In genomic region chr7:98419366-98419765, GRCm38 (mm10) we compare ENCODE assay signal across 14 mouse cellular contexts. TPM values are rescaled to one million over a fixed set of nuclear protein-coding genes. Genes with fewer than 3 reads are reported as not detected.
DNase-seq lines count a peak whose midpoint lies in the region; ATAC-seq and TF ChIP-seq lines count a peak whose summit lies in the region.
"Had no signal": no experiment of that assay in that cellular context is flagged by ENCODE, and none has a peak within 500 bp of the region (broad histone marks: within the 10 kb centered on the region; RNA-seq: fewer than 3 reads in every experiment).

No protein-coding gene starts in this region.

- no peak for DNase-seq in heart, postnatal 36 days
- DNase-seq in lung, embryonic 14.5 days, result peak; percentile 41
- DNase-seq in lung, postnatal 25 days (ENCODE audit: low spot score), result no peak
- DNase-seq in kidney, postnatal 4 days, result peak; percentile 10 to 13
- no peak for DNase-seq in natural killer cell, adult 2 months (ENCODE audit: low spot score in 2 of 2)
- DNase-seq: layer of hippocampus, adult 9-11 months; liver, embryonic 13.5 days had no signal

- WGBS in heart, embryonic 12.5 days, result 44% methylated on average over 5 of the region's 5 CpGs
- WGBS in lung, embryonic 14.5 days, result 50% methylated on average over 5 of the region's 5 CpGs

- no peak for TF ChIP-seq POLR2A in embryonic fibroblast, embryonic 13.5 days (IDR thresholded peaks at IDR 0.05; ENCODE audit: low read depth, low read length)

- no peak overlapping the region for H3K9ac ChIP-seq in heart, embryonic 12.5 days
- no peak overlapping the region for H3K9ac ChIP-seq in lung, embryonic 14.5 days
- H3K9ac ChIP-seq: liver, embryonic 13.5 days had no signal

- H3K27ac ChIP-seq in heart, embryonic 12.5 days (ENCODE audit: poor library complexity, severe bottlenecking), result peak overlapping the region; percentile 69
- no peak overlapping the region for H3K27ac ChIP-seq in lung, embryonic 14.5 days (ENCODE audit: low read depth)
- peak overlapping the region; percentile 23; the same call in 1 of the 2 replicates for H3K27ac ChIP-seq in embryonic fibroblast, embryonic 13.5 days (ENCODE audit: insufficient read depth, low read length)
- H3K27ac ChIP-seq: liver, embryonic 13.5 days; macrophage had no signal

- no peak overlapping the region for H3K4me3 ChIP-seq in heart, embryonic 12.5 days
- H3K4me3 ChIP-seq in lung, embryonic 14.5 days (ENCODE audit: low read depth, low read length), result no peak overlapping the region
- peak overlapping the region; percentile 2; the same call in 1 of the 2 replicates for H3K4me3 ChIP-seq in embryonic fibroblast, embryonic 13.5 days (ENCODE audit: insufficient read depth, low read length)
- H3K4me3 ChIP-seq: liver, embryonic 13.5 days had no signal

- no peaks in the 10 kb centered on the region for H3K36me3 ChIP-seq in heart, embryonic 12.5 days
- H3K36me3 ChIP-seq in lung, embryonic 14.5 days (ENCODE audit: insufficient read depth), result no peaks in the 10 kb centered on the region
- H3K36me3 ChIP-seq: liver, embryonic 13.5 days had no signal

- 0 out of 2 replicates have a peak overlapping the region, but pooled peaks have one; percentile 25 for H3K4me2 ChIP-seq in heart, embryonic 12.5 days
- no peak overlapping the region for H3K4me2 ChIP-seq in lung, embryonic 14.5 days
- H3K4me2 ChIP-seq: liver, embryonic 13.5 days had no signal

- TF ChIP-seq CTCF in lung, embryonic 14.5 days (IDR thresholded peaks at IDR 0.05; ENCODE audit: low read depth), result no peak
- no peak for TF ChIP-seq CTCF in embryonic fibroblast, embryonic 13.5 days (IDR thresholded peaks at IDR 0.05; ENCODE audit: borderline replicate concordance, insufficient read depth, low read length)

- intact Hi-C loops in heart, postnatal 36 days (cut with DNase I), result no loop called here

- H3K4me1 ChIP-seq in heart, embryonic 12.5 days (replicated peaks), result peaks cover 60% of the 10 kb centered on the region
- peaks cover 8% of the 10 kb centered on the region; the same call in 1 of the 2 replicates for H3K4me1 ChIP-seq in lung, embryonic 14.5 days (ENCODE audit: insufficient read depth)
- H3K4me1 ChIP-seq in embryonic fibroblast, embryonic 13.5 days (ENCODE audit: control insufficient read depth, insufficient read depth, low read length), result peaks cover 21% of the 10 kb centered on the region

- H3K27me3 ChIP-seq in heart, embryonic 12.5 days (replicated peaks), result no peaks in the 10 kb centered on the region
- no peaks in the 10 kb centered on the region for H3K27me3 ChIP-seq in lung, embryonic 14.5 days (ENCODE audit: insufficient read depth, low read length)
- H3K27me3 ChIP-seq: liver, embryonic 13.5 days had no signal

- H3K9me3 ChIP-seq in heart, embryonic 12.5 days (replicated peaks), result no peaks in the 10 kb centered on the region
- H3K9me3 ChIP-seq in lung, embryonic 14.5 days (ENCODE audit: low read depth, low read length), result no peaks in the 10 kb centered on the region
- H3K9me3 ChIP-seq: liver, embryonic 13.5 days had no signal

- ATAC-seq in heart, embryonic 12.5 days (ENCODE audit: insufficient number of reproducible peaks, low FRiP score), result no peak
- ATAC-seq in lung, embryonic 14.5 days (ENCODE audit: insufficient read depth), result no peak

RNA-seq across cellular contexts. Expression of gene Gucy2d, which starts 20.9 kb away (rescaled TPM):
- not detected in 2 replicates for polyA plus RNA-seq in heart, embryonic 12.5 days (2016; fragmentation: Nextera tagmentation; extraction: Ambion mirVana)
- under 1 TPM in 1 of 2 experiments, not detected in 1; 0.25 TPM for total RNA-seq in heart, postnatal 36 days (2021)
- polyA plus RNA-seq in lung, embryonic 14.5 days (2014; fragmentation: Nextera tagmentation; extraction: Ambion mirVana), result not detected in 2 replicates
- polyA plus RNA-seq in embryonic fibroblast, embryonic 13.5 days (2011; ENCODE audit: insufficient read length, low read depth, missing spikeins), result not detected in 2 replicates
- polyA plus RNA-seq: embryonic facial prominence, embryonic 11.5 days; heart, embryonic 16.5 days; liver, embryonic 13.5 days; macrophage; neural tube, embryonic 11.5 days; small intestine, adult 2 months had no signal

RNA-seq across cellular contexts. Expression of gene Tsku, which starts 58.2 kb away (rescaled TPM):
- 6.3 and 7.0 TPM in 2 replicates for polyA plus RNA-seq in heart, embryonic 12.5 days (2016; fragmentation: Nextera tagmentation; extraction: Ambion mirVana)
- total RNA-seq in heart, postnatal 36 days (2021), result 1 to 10 TPM; 2.8 to 3.2 TPM
- 13.8 and 15.9 TPM in 2 replicates for polyA plus RNA-seq in lung, embryonic 14.5 days (2014; fragmentation: Nextera tagmentation; extraction: Ambion mirVana)
- polyA plus RNA-seq in embryonic fibroblast, embryonic 13.5 days (2011; ENCODE audit: insufficient read length, low read depth, missing spikeins), result 63.1 and 77.5 TPM in 2 replicates

Comparison
In these comparisons a context has a peak if more than half of its experiments do, and no peak if none do; other contexts are left out.
1. DNase-seq: peak in lung, embryonic 14.5 days (single experiment) and kidney, postnatal 4 days (2 of 2); none in heart, postnatal 36 days (0 of 2), lung, postnatal 25 days (single experiment) and natural killer cell, adult 2 months (0 of 2).